Mouse (Mus musculus): ENCODE data around the gene Oxsr1. TPM values are rescaled to one million over a fixed set of nuclear protein-coding genes. Genes with fewer than 3 reads are reported as not detected.

The Oxsr1 gene
- polyA plus RNA-seq, 1 experiment, result 47.9 TPM

DNA sequence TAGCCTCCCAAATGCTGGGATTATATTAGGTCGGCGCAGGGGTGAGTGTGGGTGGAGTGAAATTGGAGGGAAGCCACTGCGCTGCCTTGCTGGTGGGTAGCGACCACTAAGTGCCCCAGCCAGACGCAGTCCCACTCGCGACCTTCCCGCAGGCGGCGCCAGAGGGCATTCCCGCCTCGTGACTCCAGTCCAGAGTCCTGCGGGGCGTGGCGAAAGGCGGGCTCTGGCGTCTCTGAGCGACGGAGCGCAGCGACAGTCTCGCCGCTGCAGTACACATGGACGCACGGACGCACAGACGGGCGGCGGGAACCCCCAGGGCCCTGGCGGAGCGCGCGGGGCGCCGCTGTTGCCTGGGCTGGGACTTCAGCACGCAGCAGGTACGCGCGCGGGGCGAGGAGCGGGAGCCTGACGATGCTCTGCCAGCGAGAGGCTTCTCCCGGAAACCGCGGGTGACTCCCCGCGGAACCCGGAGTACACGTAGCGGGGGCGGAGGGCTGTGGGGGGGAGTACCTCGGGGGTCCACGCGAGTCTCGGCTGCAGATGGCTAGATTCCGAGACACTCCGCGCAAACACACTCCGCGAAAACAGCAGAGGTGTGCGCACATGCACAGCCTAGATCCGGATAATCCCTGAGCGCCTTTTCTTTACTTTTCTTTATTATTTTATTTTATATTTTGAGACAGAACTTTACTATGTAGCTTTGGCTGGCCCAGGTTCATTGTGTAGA lies 35.3 kb upstream of the Oxsr1 start, which contains the start of gene Xylb:
Gene Xylb, plus strand, starts transcription at position 51 of the 727 bp plus-strand sequence.
- no peak within 1 kb of the TSS for H3K27ac ChIP-seq (ENCODE audit: insufficient read depth, low read length)
- H3K27me3 ChIP-seq (ENCODE audit: control insufficient read depth, insufficient read depth, low read length), result no peaks in the 10 kb centered on the region
- WGBS, result 1% methylated on average over 65 of the region's 65 CpGs
- peak; percentile 89 to 92 for DNase-seq
- H3K4me1 ChIP-seq (ENCODE audit: control insufficient read depth, insufficient read depth, low read length), result no peaks in the 10 kb centered on the region
- H3K4me3 ChIP-seq (replicated peaks; ENCODE audit: insufficient read depth, low read depth, low read length), result peak within 1 kb of the TSS; percentile 47
- TF ChIP-seq CTCF (IDR thresholded peaks at IDR 0.05; ENCODE audit: borderline replicate concordance, insufficient read depth, low read depth, low read length) (peak; percentile 82), POLR2A (IDR thresholded peaks at IDR 0.05; ENCODE audit: borderline replicate concordance, insufficient read depth, low read length) (peak; percentile 61; the same call in 1 of the 2 replicates)

DNA sequence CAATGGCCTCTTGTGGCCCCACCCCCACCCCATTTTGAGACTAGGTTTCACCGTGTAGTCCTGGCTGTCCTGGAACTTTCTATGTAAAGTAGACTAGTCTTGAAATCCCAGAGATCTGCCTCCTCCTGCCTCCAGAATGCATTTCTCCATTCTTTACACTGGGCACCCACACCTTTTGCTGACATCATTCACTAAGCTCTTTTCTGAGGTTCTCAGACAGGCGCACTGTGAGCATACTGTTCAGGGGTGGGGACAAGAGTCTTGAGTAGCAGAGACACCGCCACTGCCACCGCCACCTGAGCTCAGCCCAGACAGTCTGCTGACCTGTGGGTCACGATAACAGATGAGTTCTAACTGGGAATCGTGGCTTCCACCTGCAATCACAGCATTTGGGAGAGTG lies 33.7 kb upstream of the Oxsr1 start:
- TF ChIP-seq CTCF (IDR thresholded peaks at IDR 0.05; ENCODE audit: borderline replicate concordance, insufficient read depth, low read depth, low read length), result no peak
- TF ChIP-seq POLR2A (IDR thresholded peaks at IDR 0.05; ENCODE audit: borderline replicate concordance, insufficient read depth, low read length), result no peak
- DNase-seq, result no peak
- 87% methylated on average over 6 of the region's 6 CpGs for WGBS
- H3K4me3 ChIP-seq (replicated peaks; ENCODE audit: insufficient read depth, low read depth, low read length), result no peak overlapping the region
- H3K27me3 ChIP-seq (ENCODE audit: control insufficient read depth, insufficient read depth, low read length), result no peaks in the 10 kb centered on the region
- no peaks in the 10 kb centered on the region for H3K4me1 ChIP-seq (ENCODE audit: control insufficient read depth, insufficient read depth, low read length)
- H3K27ac ChIP-seq (ENCODE audit: insufficient read depth, low read length), result no peak overlapping the region

DNA sequence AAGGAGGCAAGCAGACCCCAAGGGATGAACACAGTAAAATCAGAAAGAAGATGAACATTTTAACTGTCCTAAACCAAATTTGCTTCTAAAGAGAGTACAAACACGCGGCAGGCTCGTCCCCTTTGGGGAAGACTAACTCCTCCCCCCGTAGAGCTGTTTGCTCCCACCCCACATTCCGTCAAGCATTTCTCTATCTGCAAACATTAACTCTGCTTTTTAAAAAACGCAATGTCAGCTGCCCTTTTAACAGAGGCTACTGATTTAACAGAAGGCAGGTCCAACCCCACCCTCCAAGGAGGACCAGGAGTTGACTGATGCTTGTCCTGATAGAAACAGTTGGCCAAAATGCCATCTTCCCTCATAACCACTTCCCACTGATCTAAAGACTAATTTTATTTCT lies 31.7 kb upstream of the Oxsr1 start:
- Histone ChIP-seq H3K4me3 (replicated peaks; ENCODE audit: insufficient read depth, low read depth, low read length) (no peak overlapping the region), H3K4me1 (ENCODE audit: control insufficient read depth, insufficient read depth, low read length) (no peaks in the 10 kb centered on the region), H3K27me3 (ENCODE audit: control insufficient read depth, insufficient read depth, low read length) (no peaks in the 10 kb centered on the region), H3K27ac (ENCODE audit: insufficient read depth, low read length) (no peak overlapping the region)
- no peak for DNase-seq
- TF ChIP-seq POLR2A (IDR thresholded peaks at IDR 0.05; ENCODE audit: borderline replicate concordance, insufficient read depth, low read length) (no peak), CTCF (IDR thresholded peaks at IDR 0.05; ENCODE audit: borderline replicate concordance, insufficient read depth, low read depth, low read length) (no peak)
- WGBS, result 81% methylated on average over 6 of the region's 6 CpGs

DNA sequence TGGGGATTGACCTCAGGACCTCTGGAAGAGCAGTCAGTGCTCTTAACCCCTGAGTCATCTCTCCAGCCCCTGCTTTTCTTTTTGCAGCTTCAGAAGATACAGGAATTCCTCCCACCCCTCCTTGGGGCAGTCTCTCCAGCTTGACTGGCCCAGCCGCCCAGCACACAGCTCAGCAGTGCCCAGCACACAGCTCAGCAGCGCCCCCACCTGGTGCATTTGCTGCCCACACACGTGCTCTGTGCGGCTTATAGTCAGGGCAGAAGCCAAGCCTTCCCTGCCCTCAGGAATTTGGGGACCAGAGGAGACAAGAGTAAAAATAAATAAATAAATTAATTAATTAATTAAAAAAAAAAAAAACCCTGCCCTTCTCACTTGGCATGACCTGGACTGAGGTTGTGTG lies 29.8 kb upstream of the Oxsr1 start:
- H3K4me3 ChIP-seq (replicated peaks; ENCODE audit: insufficient read depth, low read depth, low read length), result no peak overlapping the region
- peak; percentile 56 to 66 for DNase-seq
- WGBS, result 36% methylated on average over 4 of the region's 4 CpGs
- no peak overlapping the region for H3K27ac ChIP-seq (ENCODE audit: insufficient read depth, low read length)
- TF ChIP-seq POLR2A (IDR thresholded peaks at IDR 0.05; ENCODE audit: borderline replicate concordance, insufficient read depth, low read length) (no peak), CTCF (IDR thresholded peaks at IDR 0.05; ENCODE audit: borderline replicate concordance, insufficient read depth, low read depth, low read length) (peak; percentile 75)
- no peaks in the 10 kb centered on the region for H3K4me1 ChIP-seq (ENCODE audit: control insufficient read depth, insufficient read depth, low read length)
- no peaks in the 10 kb centered on the region for H3K27me3 ChIP-seq (ENCODE audit: control insufficient read depth, insufficient read depth, low read length)

DNA sequence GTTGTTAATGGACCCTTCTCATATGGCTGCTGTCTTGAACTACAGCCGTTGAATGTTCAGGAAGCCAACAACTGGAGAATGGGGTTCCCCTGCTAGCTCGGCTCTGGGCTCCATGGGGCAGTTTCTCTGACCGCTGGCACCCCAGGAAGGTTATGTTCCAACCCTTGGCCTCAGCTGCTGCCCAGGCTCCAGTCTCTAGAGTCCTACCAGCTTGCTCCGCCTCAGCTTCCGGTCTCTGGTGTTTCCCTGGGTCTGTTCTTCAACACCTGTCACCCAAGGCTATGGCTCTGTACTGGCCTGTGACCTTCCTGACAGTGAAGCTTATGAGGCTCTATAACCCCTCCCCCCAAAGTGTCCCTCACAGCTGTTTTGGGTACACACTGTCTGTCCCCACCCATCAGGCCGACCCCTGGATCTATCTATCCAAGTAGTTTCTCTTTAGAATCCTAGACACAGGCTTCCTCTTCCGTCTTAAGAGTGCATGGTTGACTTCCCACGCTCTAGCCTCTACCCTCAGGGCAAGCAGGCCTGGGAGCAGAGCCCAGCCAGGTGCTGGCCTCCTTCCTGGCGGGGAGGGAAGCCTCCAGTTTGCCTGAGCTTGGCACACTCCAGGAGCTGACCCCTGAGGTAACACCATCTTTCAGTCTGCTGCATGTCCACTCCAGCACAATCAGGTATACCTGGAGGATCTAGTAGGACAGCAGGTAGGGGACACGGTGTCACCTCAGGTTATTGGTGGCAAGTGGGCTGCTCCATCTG lies 28.9 kb upstream of the Oxsr1 start:
- WGBS, result 82% methylated on average over 10 of the region's 10 CpGs
- TF ChIP-seq POLR2A (IDR thresholded peaks at IDR 0.05; ENCODE audit: borderline replicate concordance, insufficient read depth, low read length) (no peak), CTCF (IDR thresholded peaks at IDR 0.05; ENCODE audit: borderline replicate concordance, insufficient read depth, low read depth, low read length) (no peak)

DNA sequence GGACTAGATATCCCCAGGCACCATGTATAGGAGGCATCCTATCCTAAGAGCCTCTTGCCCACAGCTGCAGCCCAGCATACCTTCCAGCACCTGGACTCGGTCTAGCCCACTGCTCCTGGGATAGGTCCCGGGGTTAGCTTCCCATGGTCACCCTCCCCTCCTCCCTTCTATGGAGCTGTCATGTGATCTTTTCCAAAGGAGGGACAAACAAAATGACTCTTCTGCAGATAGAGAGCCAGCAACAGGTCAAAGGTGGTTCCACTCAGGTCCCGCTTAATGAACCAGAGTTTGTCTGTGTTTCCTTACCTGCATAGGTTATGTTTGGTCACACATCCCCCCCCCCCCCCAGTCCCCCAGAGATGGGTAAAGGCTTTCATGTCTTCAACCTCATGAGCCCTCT lies 28.3 kb upstream of the Oxsr1 start:
- no peak overlapping the region for H3K4me3 ChIP-seq (replicated peaks; ENCODE audit: insufficient read depth, low read depth, low read length)
- DNase-seq, result no peak
- WGBS, result 93% methylated on average over 3 of the region's 3 CpGs
- H3K27ac ChIP-seq (ENCODE audit: insufficient read depth, low read length), result no peak overlapping the region
- H3K4me1 ChIP-seq (ENCODE audit: control insufficient read depth, insufficient read depth, low read length), result no peaks in the 10 kb centered on the region
- H3K27me3 ChIP-seq (ENCODE audit: control insufficient read depth, insufficient read depth, low read length), result no peaks in the 10 kb centered on the region
- no peak for TF ChIP-seq CTCF (IDR thresholded peaks at IDR 0.05; ENCODE audit: borderline replicate concordance, insufficient read depth, low read depth, low read length)
- no peak for TF ChIP-seq POLR2A (IDR thresholded peaks at IDR 0.05; ENCODE audit: borderline replicate concordance, insufficient read depth, low read length)

More for the DNA sequence above, 28.9 kb upstream of the Oxsr1 start:
- Histone ChIP-seq H3K27me3 (ENCODE audit: control insufficient read depth, insufficient read depth, low read length) (no peaks in the 10 kb centered on the region), H3K4me3 (replicated peaks; ENCODE audit: insufficient read depth, low read depth, low read length) (no peak overlapping the region), H3K27ac (ENCODE audit: insufficient read depth, low read length) (no peak overlapping the region), H3K4me1 (ENCODE audit: control insufficient read depth, insufficient read depth, low read length) (no peaks in the 10 kb centered on the region)
- no peak for DNase-seq

DNA sequence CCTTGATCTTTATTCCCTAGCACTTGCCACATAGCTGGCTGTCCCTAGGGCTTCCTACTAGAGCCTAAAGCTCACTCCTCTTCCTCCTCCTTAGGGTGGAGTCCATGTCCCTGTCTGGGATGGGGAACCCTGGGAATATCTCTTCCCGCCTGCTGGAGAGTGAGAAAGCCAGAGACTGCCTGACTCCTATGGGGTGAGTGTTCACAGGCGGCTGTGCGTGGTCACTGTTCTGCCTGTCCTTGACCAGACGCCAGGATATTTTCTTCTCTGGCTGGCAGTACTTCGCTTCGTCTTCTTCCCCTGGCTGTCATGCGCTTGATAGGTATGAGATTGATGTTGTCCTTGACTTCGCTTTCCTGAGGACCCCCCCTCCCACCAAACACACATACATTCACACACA lies 24.1 kb upstream of the Oxsr1 start:
- Histone ChIP-seq H3K4me3 (replicated peaks; ENCODE audit: insufficient read depth, low read depth, low read length) (no peak overlapping the region), H3K4me1 (ENCODE audit: control insufficient read depth, insufficient read depth, low read length) (peaks cover 9% of the 10 kb centered on the region), H3K27ac (ENCODE audit: insufficient read depth, low read length) (no peak overlapping the region), H3K27me3 (ENCODE audit: control insufficient read depth, insufficient read depth, low read length) (no peaks in the 10 kb centered on the region)
- 79% methylated on average over 8 of the region's 8 CpGs for WGBS
- TF ChIP-seq CTCF (IDR thresholded peaks at IDR 0.05; ENCODE audit: borderline replicate concordance, insufficient read depth, low read depth, low read length) (no peak), POLR2A (IDR thresholded peaks at IDR 0.05; ENCODE audit: borderline replicate concordance, insufficient read depth, low read length) (no peak)
- DNase-seq, result no peak

DNA sequence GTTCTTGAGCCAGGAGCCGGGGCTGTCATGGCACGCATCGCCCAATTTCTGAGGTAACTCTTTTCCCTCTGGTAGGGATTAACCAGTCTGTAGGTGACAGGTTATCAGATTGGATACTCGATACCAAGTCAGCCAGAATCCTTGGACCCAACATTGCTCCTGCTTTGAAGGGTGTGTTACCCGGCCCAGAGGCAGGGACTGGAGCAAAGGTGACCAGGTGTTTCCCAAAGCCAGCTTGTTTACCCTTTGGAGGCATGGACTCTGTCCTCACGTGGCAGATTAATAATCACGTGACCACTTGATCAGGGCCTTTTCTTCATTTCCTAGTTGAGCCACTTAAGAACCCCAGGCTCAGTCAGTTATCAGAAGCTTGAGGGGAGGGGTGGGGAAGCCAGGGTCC lies 20.5 kb upstream of the Oxsr1 start:
- no peak for TF ChIP-seq POLR2A (IDR thresholded peaks at IDR 0.05; ENCODE audit: borderline replicate concordance, insufficient read depth, low read length)
- Histone ChIP-seq H3K4me1 (ENCODE audit: control insufficient read depth, insufficient read depth, low read length) (peaks cover 9% of the 10 kb centered on the region), H3K27ac (ENCODE audit: insufficient read depth, low read length) (no peak overlapping the region), H3K4me3 (replicated peaks; ENCODE audit: insufficient read depth, low read depth, low read length) (no peak overlapping the region), H3K27me3 (ENCODE audit: control insufficient read depth, insufficient read depth, low read length) (no peaks in the 10 kb centered on the region)
- no peak for DNase-seq
- 84% methylated on average over 7 of the region's 7 CpGs for WGBS

Data from cerebellum, adult 2 months (tissue).